Mouse (Mus musculus) bone marrow macrophage, adult 2 months (primary cell): Measurements from ENCODE around the gene Amotl2.

Source experiments
- CTCF ChIP-seq: IDR thresholded peaks from 2 replicates; pipeline ENCODE4 v1.5.1; 2012; ENCODE audit warnings: low read depth, mild to moderate bottlenecking, low read length, moderate library complexity
- POLR2A ChIP-seq: IDR thresholded peaks from 2 replicates; pipeline ENCODE4 v1.6.1; 2012; ENCODE audit warnings: mild to moderate bottlenecking, low read depth, low read length, borderline replicate concordance

- TF ChIP-seq CTCF (no peak), POLR2A (no peak)
Observed at GRCm38 (mm10) chr9:102735996-102736395, 19.5 kb downstream of the Amotl2 start.
